Mouse (Mus musculus) liver, embryonic 14.5 days (tissue): ENCODE data around the gene Arid3c.

Source experiments
- CTCF ChIP-seq: IDR thresholded peaks from 2 replicates; pipeline ENCODE4 v1.5.1; 2016; ENCODE audit warnings: antibody characterized with exemption, low read depth, control low read depth
- EP300 ChIP-seq: IDR thresholded peaks from 2 replicates; pipeline ENCODE4 v1.6.1; 2016; ENCODE audit warnings: antibody characterized with exemption, low read depth

DNA sequence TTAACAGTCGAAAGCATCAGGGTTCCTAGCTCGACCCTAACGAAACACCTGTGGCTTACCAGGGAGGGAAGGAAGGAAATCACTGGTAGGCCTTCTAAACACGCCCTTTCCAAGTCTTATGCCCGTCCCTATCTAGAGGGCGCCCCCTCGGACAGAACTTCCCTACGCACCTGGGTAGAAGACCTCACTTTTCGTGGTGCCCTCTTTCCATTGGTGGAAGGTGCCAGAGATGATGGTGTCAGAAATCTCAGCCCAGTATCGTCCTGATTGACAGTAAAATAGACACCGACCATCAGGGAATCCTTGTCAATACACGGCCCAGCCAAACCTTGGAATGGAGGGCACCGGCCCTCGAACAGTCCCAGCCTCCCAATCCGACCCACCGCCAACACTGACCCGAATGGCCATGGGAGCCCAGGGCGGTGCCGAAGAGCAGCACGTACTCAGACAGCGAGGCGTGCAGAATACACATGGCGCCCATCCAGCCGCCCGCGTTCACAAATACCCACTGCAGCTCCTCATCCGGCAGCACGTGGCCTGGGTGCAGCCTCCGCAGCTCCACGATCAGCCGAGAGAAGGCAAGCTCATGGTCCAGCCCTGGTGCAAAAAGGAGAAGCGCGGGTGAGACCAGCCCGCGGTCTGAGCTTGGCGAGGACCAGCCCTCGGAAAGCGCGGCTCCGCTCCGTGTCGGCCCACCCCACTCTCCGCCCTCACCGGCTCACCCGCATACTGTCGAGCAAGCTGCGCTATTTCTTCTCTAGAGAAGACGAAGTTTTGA is 9.6 kb upstream of the Arid3c start:
- TF ChIP-seq CTCF: peak; percentile 26; the same call in 1 of the 2 replicates
- no peak for TF ChIP-seq EP300
